Mouse (Mus musculus) heart, embryonic 15.5 days (tissue): ENCODE data around the gene Ccnt2. TPM values are rescaled to one million over a fixed set of nuclear protein-coding genes. Genes with fewer than 3 reads are reported as not detected.

ENCODE experiments used
- ATAC-seq: fragments of 200-750 bp; cut with Nextera tagmentation; replicated peaks from 2 replicates; pipeline ENCODE4 v1.8.0; 2017; ENCODE audit warnings: low read depth, moderate TSS enrichment; ENCODE audit not compliant: insufficient number of reproducible peaks, insufficient read depth, low FRiP score
- H3K27ac ChIP-seq: fragments of 300-500 bp; sonication (generic); 2 replicates; pipeline ENCODE4 v1.5.1; 2015; ENCODE audit warnings: mild to moderate bottlenecking, inconsistent platforms
- H3K27me3 ChIP-seq: fragments of 300-500 bp; sonication (generic); 2 replicates; pipeline ENCODE4 v1.6.1; 2015; ENCODE audit warnings: inconsistent platforms
- H3K36me3 ChIP-seq: fragments of 300-500 bp; sonication (generic); 2 replicates; pipeline ENCODE4 v1.6.1; 2015; ENCODE audit warnings: mild to moderate bottlenecking, inconsistent platforms
- H3K4me1 ChIP-seq: fragments of 300-500 bp; sonication (generic); replicated peaks from 2 replicates; pipeline ENCODE4 v1.6.1; 2015; ENCODE audit warnings: inconsistent platforms
- H3K4me2 ChIP-seq: fragments of 300-500 bp; sonication (generic); 2 replicates; pipeline ENCODE4 v1.6.1; 2015; ENCODE audit warnings: inconsistent platforms, mild to moderate bottlenecking, moderate library complexity
- H3K4me3 ChIP-seq: fragments of 300-500 bp; sonication (generic); 2 replicates; pipeline ENCODE4 v1.5.1; 2015; ENCODE audit warnings: mild to moderate bottlenecking, inconsistent platforms
- H3K9ac ChIP-seq: fragments of 300-500 bp; sonication (generic); 2 replicates; pipeline ENCODE4 v1.6.1; 2015; ENCODE audit warnings: mild to moderate bottlenecking, inconsistent platforms
- H3K9me3 ChIP-seq: fragments of 300-500 bp; sonication (generic); replicated peaks from 2 replicates; pipeline ENCODE4 v1.6.1; 2016; ENCODE audit warnings: inconsistent platforms
- WGBS: fragments of 180-500 bp; shearing (Covaris S2); methylation state at CpG from one replicate; pipeline ENCODE4 v1.1.7; 2015; ENCODE audit warnings: mixed read lengths; 5-methylcytosine and 5-hydroxymethylcytosine counted together
- polyA plus RNA-seq: library from polyadenylated mRNA; unstranded; fragments of >200 nt; fragmentation: Nextera tagmentation; extraction: Ambion mirVana; gene quantifications from 2 replicates; pipeline ENCODE4 v1.2.1, GENCODE M21; 2015

Ccnt2 gene
- polyA plus RNA-seq, 1 experiment from 2014 or later = 59.9 TPM

DNA sequence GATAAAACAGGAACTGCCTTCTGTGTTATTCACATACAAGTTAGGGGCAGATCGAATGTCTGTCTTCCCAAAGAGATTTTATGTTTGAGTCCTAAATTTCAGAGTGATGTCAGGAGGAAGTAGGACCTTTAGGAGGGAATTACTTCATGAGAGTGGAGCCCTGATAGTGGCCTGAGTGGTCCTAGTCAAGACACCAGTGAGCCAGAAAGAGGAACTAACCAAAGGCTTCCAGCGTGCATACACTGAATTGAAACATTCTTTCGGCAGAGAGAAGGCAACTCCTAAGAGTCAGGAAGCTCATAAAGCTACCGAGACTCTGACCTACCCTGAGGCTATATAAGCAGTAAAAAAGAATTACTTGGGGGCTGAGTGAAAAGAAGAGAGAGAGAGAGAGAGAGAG, 62.7 kb downstream of the Ccnt2 start:
- Histone ChIP-seq H3K9me3 (no peaks in the 10 kb centered on the region), H3K36me3 (no peaks in the 10 kb centered on the region), H3K4me3 (no peak overlapping the region), H3K27ac (no peak overlapping the region), H3K4me1 (0 out of 2 replicates have a peak, but pooled peaks cover 4% of the 10 kb centered on the region), H3K27me3 (no peaks in the 10 kb centered on the region), H3K4me2 (no peak overlapping the region), H3K9ac (no peak overlapping the region)
- ATAC-seq = no peak
- 54% methylated on average over 4 of the region's 4 CpGs for WGBS

DNA sequence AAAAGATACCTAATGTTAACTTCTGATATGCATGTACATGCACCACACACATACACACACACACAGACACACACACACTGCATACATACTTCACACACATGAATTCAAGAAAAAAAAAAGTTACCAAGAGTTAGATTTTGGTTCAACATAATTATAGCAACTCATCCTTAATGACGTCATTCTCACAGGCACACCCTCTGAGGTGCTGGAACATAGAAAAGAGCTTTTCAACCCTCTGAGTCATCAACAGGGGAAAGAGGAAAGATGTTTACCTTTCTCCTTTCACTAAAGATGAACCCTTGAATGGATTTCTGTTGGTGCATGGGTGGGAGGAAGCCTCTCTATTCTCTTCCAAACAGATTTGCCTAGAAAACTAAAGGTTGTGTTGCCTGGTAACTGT, 64.6 kb downstream of the Ccnt2 start:
- Histone ChIP-seq H3K27ac (no peak overlapping the region), H3K4me3 (no peak overlapping the region), H3K27me3 (no peaks in the 10 kb centered on the region), H3K9ac (no peak overlapping the region), H3K36me3 (no peaks in the 10 kb centered on the region), H3K9me3 (no peaks in the 10 kb centered on the region), H3K4me2 (no peak overlapping the region), H3K4me1 (0 out of 2 replicates have a peak, but pooled peaks cover 4% of the 10 kb centered on the region)
- no peak for ATAC-seq
- WGBS = 58% methylated on average over 1 of the region's 1 CpGs

DNA sequence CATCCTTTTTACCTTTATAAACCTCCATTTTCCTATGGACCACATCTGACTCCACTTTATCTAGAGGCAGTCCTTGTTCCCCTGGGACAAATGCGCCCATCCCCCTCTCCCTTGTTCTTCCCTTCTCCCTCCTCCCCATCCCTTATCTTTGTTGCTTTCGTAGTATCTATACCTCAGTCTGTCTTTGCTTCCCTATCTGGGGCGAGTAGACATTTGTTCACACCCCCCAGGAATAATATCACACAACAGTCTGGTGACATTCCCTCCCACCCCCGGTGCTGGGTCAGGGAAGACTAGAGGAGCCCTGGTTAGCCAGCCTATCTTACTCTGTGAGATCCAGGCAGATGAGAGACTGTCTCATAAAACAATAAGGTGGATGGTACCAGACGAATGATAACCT, 71.5 kb downstream of the Ccnt2 start:
- Histone ChIP-seq H3K27me3 (no peaks in the 10 kb centered on the region), H3K4me3 (no peak overlapping the region), H3K4me1 (no peaks in the 10 kb centered on the region), H3K4me2 (no peak overlapping the region), H3K27ac (no peak overlapping the region), H3K36me3 (no peaks in the 10 kb centered on the region), H3K9me3 (no peaks in the 10 kb centered on the region), H3K9ac (no peak overlapping the region)
- ATAC-seq = no peak
- 56% methylated on average over 5 of the region's 5 CpGs for WGBS

- Histone ChIP-seq H3K9me3 (no peaks in the 10 kb centered on the region), H3K4me3 (no peak overlapping the region), H3K36me3 (no peaks in the 10 kb centered on the region; the same call in 1 of the 2 replicates), H3K27ac (no peak overlapping the region), H3K4me1 (no peaks in the 10 kb centered on the region), H3K27me3 (no peaks in the 10 kb centered on the region), H3K9ac (no peak overlapping the region), H3K4me2 (no peak overlapping the region)
- WGBS = 61% methylated on average over 7 of the region's 7 CpGs
- ATAC-seq = no peak
Observed at GRCm38 (mm10) chr1:127850075-127850610, 76.2 kb downstream of the Ccnt2 start.

DNA sequence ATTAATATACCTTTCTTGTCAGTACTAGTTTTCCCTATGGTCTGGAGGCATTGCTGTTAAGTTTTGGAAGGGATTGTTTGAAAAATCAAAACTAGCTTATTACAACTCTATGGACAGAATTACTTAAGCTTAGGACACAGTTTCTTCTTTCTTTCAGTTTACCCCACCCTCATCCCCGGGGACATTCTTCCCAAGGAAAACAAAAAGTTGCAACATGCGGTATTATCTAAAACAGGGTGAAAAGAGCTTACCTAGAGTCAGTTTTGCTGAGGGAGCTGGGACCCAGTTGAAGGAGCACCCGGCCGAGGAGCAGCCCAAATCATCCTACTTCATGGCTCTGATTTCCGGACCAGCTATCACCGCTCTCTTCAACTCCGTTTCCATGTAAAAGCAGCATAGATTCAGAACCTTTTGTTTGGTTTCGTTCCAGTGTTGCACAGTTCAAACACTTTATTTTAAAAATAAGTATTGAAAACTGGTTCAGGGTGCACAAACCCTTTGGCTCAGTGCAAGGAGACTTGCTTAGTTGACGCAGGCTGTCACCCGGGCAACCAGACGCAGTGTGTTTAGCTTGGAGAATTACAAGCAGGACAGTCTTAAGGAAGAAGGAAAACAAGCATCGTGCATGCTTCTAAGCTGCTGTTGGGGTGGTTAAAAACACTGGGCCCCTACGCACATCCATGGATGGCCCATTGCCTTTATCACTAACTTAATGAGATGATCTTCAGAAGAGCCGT, 80.7 kb downstream of the Ccnt2 start, which contains the start of gene Map3k19:
Gene Map3k19, minus strand, starts transcription at position 546 of the 737 bp plus-strand sequence.
- Histone ChIP-seq H3K9me3 (no peaks in the 10 kb centered on the region), H3K4me3 (no peak within 1 kb of the TSS), H3K27me3 (no peaks in the 10 kb centered on the region), H3K4me1 (no peaks in the 10 kb centered on the region), H3K9ac (no peak within 1 kb of the TSS), H3K27ac (no peak within 1 kb of the TSS), H3K36me3 (no peaks in the 10 kb centered on the region; the same call in 1 of the 2 replicates), H3K4me2 (no peak within 1 kb of the TSS)
- 77% methylated on average over 14 of the region's 14 CpGs for WGBS
- no peak for ATAC-seq

Other genes starting within 250 kb of the Ccnt2 start
- 12.5 and 17.6 TPM in 2 replicates for gene Tmem163, start 94.6 kb upstream of the Ccnt2 start, polyA plus RNA-seq
- 0.35 and 0.51 TPM in 2 replicates for gene Acmsd, start 44.8 kb upstream of the Ccnt2 start, polyA plus RNA-seq
- 0.11 TPM in 2 replicates for gene Map3k19, start 80.9 kb downstream of the Ccnt2 start, polyA plus RNA-seq
- gene Rab3gap1, start 94.6 kb downstream of the Ccnt2 start, polyA plus RNA-seq = 23.9 and 24.7 TPM in 2 replicates